ENCODE assay signal across 17 mouse cellular contexts in genomic region chr19:38567331-38567730, GRCm38 (mm10).
DNase-seq lines count a peak whose midpoint lies in the region; ATAC-seq and TF ChIP-seq lines count a peak whose summit lies in the region.
"Had no signal": no experiment of that assay in that cellular context is flagged by ENCODE, and none has a peak within 500 bp of the region (broad histone marks: within the 10 kb centered on the region; RNA-seq: fewer than 3 reads in every experiment).

No protein-coding gene starts in this region.

- no peak; the same call in 1 of the 2 replicates for ATAC-seq in midbrain, embryonic 11.5 days (ENCODE audit: low FRiP score)

- H3K36me3 ChIP-seq in midbrain, embryonic 10.5 days: no peaks in the 10 kb centered on the region
- no peaks in the 10 kb centered on the region for H3K36me3 ChIP-seq in midbrain, embryonic 11.5 days (ENCODE audit: control insufficient read depth, insufficient read depth, low read length)
- H3K36me3 ChIP-seq: G1E; limb, embryonic 15.5 days; stomach, embryonic 15.5 days had no signal

- H3K27me3 ChIP-seq in midbrain, embryonic 10.5 days (ENCODE audit: low read depth, poor library complexity, severe bottlenecking): no peaks in the 10 kb centered on the region
- no peaks in the 10 kb centered on the region for H3K27me3 ChIP-seq in midbrain, embryonic 11.5 days (ENCODE audit: control insufficient read depth, insufficient read depth, low read length)
- H3K27me3 ChIP-seq: limb, embryonic 15.5 days; megakaryocyte, embryonic 14.5 days; stomach, embryonic 15.5 days had no signal

- DNase-seq in gastrocnemius, adult 2 months: peak; percentile 42
- no peak for DNase-seq in gastrocnemius, adult 8-10 months (ENCODE audit: low spot score in 2 of 2)
- no peak for DNase-seq in midbrain, embryonic 10.5 days (ENCODE audit: low spot score)
- DNase-seq in midbrain, embryonic 11.5 days (ENCODE audit: low spot score, missing footprints): no peak
- peak; percentile 16 for DNase-seq in adrenal gland, postnatal 25 days
- peak; percentile 5 for DNase-seq in retina, postnatal 7 days (ENCODE audit: low read depth, low spot score)
- DNase-seq in left cerebral cortex, postnatal 10 days (ENCODE audit: extremely low spot score in 1 of 2, low spot score in 2 of 2): no peak
- DNase-seq: cerebellum, postnatal 25 days; kidney, adult 8-10 months; kidney, postnatal 25 days; layer of hippocampus, adult 9-11 months; right cerebral cortex, postnatal 14 days; thymus, adult 2 months had no signal

- peak overlapping the region; percentile 24; the same call in 1 of the 2 replicates for H3K27ac ChIP-seq in gastrocnemius, adult 2 months
- peak overlapping the region; percentile 38; the same call in 1 of the 2 replicates for H3K27ac ChIP-seq in midbrain, embryonic 10.5 days (replicated peaks)
- H3K27ac ChIP-seq in midbrain, embryonic 11.5 days (ENCODE audit: low read depth, low read length): no peak overlapping the region
- H3K27ac ChIP-seq: limb, embryonic 15.5 days; stomach, embryonic 15.5 days had no signal

- peaks cover 29% of the 10 kb centered on the region for H3K4me1 ChIP-seq in midbrain, embryonic 10.5 days
- peaks cover 10% of the 10 kb centered on the region for H3K4me1 ChIP-seq in midbrain, embryonic 11.5 days (ENCODE audit: control insufficient read depth, insufficient read depth, low read length)
- H3K4me1 ChIP-seq: megakaryocyte, embryonic 14.5 days; stomach, embryonic 15.5 days had no signal

- intact Hi-C loops in gastrocnemius, adult 2 months (cut with DNase I): loop anchor here (2.0 kb wide), 1 partner anchor 141 kb away; no protein-coding TSS in a partner anchor
- intact Hi-C loops in left cerebral cortex, postnatal 10 days (cut with DNase I): loop anchor here (5.0 to 10.0 kb wide), 2 partner anchors 210 to 347 kb away; no protein-coding TSS in a partner anchor

- TF ChIP-seq CTCF in gastrocnemius, adult 2 months (IDR thresholded peaks at IDR 0.05): no peak

- WGBS in midbrain, embryonic 10.5 days: 77% methylated on average over 5 of the region's 5 CpGs
- WGBS in midbrain, embryonic 11.5 days: 61% methylated on average over 5 of the region's 5 CpGs

- no peak overlapping the region for H3K9ac ChIP-seq in midbrain, embryonic 11.5 days (ENCODE audit: low read length)
- H3K9ac ChIP-seq: limb, embryonic 15.5 days; stomach, embryonic 15.5 days had no signal

- no peak overlapping the region for H3K4me2 ChIP-seq in midbrain, embryonic 11.5 days
- H3K4me2 ChIP-seq: limb, embryonic 15.5 days; stomach, embryonic 15.5 days had no signal

- H3K4me3 ChIP-seq in gastrocnemius, adult 2 months: no peak overlapping the region
- H3K4me3 ChIP-seq in midbrain, embryonic 10.5 days: no peak overlapping the region
- H3K4me3 ChIP-seq in midbrain, embryonic 11.5 days (ENCODE audit: low read depth, low read length): no peak overlapping the region
- H3K4me3 ChIP-seq: limb, embryonic 15.5 days; megakaryocyte, embryonic 14.5 days; stomach, embryonic 15.5 days had no signal

- H3K9me3 ChIP-seq in midbrain, embryonic 10.5 days (replicated peaks): no peaks in the 10 kb centered on the region
- no peaks in the 10 kb centered on the region for H3K9me3 ChIP-seq in midbrain, embryonic 11.5 days (ENCODE audit: control insufficient read depth, low read length)
- H3K9me3 ChIP-seq: G1E; limb, embryonic 15.5 days; megakaryocyte, embryonic 14.5 days; stomach, embryonic 15.5 days had no signal

Comparison
In these comparisons a context has a peak if more than half of its experiments do, and no peak if none do; other contexts are left out.
1. DNase-seq: peak in gastrocnemius, adult 2 months (single experiment), adrenal gland, postnatal 25 days (single experiment) and retina, postnatal 7 days (single experiment); none in gastrocnemius, adult 8-10 months (0 of 2), midbrain, embryonic 10.5 days (single experiment), midbrain, embryonic 11.5 days (single experiment) and left cerebral cortex, postnatal 10 days (0 of 2).